Mouse (Mus musculus) cerebellum, postnatal 4 days (tissue): ENCODE data around the gene Slc35f3.
A peak's percentile ranks its signal among the peaks of the same experiment; 100 is the strongest.

Experiments used
- DNase-seq, 2 experiments: peaks; one replicate each; pipeline ENCODE4 v3.0.0; 2022; ENCODE audit warnings: low spot score in 2 of 2, mixed read lengths in 1 of 2

Slc35f3 gene

DNA sequence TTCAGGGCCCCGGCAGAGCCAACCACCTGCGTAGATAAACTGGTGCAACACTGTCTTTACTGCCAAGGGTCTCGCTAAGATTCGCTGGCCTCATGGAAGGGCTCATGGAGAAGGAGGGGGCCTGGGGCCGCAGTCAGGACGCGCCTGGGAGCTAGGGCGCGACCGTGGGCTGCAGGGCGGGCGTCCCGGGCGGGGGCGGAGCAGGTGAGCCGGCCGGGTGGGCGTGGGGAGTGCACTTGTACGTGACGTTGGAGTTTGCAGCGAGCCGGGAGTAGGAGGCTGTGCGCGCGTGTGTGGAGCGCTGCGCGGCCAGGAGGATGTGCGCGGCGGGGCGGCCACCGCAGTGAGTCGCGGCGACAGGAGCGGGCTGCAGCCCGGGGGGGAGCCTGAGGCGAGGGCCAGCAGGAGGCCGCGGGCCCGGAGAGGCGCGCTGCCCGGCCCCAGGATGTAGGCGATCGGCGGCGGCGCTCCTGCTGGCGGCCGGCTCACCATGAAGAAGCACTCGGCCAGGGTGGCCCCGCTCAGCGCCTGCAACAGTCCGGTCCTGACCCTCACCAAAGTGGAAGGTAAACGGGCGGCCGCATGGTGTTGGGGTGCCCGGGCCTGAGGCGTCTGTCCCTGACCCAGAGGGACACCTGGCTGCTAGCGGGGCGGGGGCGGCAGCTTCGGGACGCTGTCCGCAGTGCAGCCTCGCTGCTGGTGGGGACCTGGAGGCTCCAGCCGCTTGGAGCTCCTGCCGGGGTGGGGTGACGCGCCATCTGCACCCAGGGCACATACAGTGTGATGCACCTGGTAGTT lies at the start of gene Slc35f3:
TSS of gene Slc35f3 (plus strand) at position 263 of the 798 bp plus-strand sequence.
- DNase-seq: peak in 1 of 2 experiments; percentile 28

DNA sequence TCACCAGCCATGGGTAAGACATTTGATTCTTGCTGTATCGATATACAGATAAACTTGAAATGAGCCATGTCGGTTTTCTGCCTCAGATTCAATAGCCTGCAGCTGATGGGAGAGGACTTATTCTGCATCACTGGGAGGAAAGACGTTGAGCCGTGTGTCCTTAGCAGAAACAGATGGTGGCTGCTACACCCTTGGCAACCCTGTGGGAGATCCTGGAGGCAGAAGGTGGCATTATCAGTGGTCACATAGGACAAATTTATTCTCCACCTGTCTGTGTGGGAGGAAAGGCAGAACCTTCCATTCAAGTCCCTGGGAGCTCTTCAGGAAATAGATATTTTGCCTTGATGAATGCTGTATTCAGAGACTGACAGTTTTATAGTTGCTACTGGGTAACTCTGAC lies 47.9 kb upstream of the Slc35f3 start:
- no peak for DNase-seq

DNA sequence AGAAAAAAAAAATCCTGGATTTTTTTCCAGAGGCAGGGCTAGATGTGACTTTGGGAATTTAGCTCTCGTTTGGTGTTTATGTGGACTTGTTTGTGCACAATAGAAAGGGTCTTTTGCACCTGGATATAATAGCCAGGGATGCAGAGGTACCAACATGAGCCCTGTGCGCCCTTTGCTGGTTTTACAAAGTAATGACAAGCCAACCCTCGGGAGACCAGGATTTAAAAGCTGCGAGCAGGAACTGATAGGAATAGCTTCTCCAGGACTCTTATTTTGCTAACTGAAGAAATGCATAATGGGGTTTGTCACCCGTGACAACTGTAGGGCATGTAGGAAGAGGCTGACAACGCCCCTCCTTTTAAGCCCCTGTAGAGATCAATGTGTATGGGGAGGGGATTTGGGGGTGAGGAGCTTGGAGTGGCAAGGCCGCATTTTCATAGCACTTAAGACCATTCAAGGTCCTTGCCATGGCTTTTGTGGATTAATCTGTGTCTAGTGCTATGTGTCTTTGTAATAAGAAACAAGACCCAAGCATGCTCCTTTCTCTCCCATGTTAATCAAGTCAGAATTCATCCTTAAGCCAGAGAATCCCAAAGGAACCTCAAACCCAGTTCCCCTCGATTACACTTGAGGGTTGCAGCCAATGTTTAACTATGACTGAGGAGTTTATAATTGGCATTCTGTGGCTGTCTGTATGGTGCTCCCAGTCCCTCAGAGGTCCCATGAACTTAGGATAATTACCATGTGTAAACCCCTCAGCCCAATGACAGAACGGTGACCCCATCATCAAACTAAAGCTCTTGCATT lies 41.6 kb upstream of the Slc35f3 start:
- peak in 1 of 2 experiments; percentile 12 for DNase-seq

DNA sequence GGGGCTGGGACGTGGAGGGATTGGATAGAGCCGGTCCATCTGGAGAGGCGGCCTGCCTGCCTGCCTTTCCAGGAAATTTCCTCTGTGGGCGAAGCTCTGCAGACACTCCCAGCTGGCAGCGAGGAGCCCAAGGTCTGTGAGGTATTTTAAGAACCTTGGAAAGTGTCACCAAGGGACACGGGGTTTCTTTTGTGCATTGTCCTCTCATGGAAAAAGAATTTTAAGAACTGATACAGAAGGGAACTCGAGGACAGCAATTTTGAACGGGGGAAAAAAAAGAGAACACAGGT lies 41.0 kb upstream of the Slc35f3 start:
- no peak for DNase-seq

DNA sequence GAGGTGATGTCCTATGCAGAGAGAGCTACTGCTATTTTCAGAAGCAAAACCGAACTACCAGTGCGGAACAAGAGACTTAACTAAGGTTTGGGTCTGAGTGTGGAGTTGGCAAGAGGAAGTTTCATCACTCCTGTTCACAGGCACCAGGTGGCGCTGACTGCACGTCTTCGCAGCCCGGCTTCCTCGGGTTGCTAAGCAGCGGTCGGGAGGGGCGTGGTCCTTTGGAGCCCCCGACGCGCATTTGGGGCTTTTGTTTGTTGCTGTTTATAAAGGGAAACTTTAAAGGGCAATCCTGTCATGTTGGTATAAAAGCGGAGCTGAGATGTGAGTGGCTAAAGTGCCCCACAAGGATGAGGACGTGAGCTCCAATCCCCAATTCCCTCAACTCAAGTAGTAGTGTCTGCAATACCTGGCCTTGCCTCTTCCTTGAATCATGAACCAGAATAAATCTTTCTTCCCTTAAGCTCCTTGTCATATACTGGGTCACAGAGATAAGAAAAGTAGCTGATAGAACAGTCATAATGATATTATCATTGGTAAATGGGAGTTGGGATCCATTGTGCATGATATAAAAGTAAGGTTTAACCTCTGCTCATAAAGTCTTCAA lies 40.1 kb upstream of the Slc35f3 start:
- peak; percentile 75 to 82 for DNase-seq

DNA sequence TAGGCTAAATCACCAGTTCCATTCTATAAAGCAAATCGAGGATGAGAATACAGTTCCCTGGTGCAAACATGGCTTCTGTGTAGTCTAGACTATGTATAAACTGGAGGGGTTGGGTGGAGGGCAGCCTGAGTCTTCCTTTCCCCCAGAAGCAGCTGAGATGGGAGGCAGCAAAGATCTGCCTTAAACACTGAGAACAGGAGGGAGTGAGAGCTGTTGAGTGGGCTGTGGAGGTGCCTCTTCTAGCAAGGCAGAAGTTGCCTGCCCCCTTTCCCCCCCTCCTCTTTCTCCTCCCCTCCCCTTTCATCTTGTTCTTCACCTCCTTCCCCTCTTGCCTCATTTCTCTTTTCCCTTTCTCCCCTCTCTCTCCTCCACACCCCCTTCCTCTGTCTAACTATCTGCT lies 33.2 kb upstream of the Slc35f3 start:
- DNase-seq: no peak

DNA sequence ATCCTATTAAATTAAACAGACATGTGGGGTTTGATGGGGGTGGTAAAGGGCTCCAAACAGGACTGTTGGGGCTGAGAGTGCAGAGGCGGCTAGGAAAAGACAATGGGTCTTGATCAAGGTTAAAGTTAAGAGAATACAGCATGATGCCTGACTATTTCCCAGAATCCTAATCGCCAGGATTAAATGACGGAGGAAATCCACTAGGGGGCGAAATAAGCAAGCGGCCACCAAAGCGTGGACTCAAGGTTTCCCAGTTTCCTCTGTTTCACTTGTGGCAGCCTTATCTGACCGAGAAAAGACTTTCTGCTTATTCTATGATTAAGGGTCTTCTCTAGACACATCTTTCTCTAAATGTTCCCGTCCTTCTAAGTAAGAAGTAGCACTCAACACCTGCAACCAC lies 31.2 kb upstream of the Slc35f3 start:
- DNase-seq: peak in 1 of 2 experiments; percentile 22

DNA sequence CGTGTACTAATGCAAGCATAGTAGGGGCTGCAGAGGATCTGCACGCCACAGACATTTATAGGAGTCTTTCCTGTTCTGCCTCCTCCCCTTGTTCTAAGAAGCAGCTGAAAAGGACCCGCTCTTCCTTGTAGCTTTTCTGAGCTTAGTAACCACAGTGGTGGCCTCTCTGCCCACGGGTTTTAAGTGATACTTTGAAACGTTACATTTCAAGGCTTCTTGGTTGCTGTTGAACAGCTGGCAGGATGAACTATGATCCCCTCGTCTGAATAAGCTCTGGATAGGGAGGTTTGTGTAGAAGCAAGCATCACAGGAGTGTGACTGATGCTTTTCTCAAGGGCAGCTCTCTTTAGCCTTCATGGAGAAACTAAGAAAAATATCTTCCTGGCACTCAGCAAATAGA lies 28.6 kb upstream of the Slc35f3 start:
- no peak for DNase-seq

DNA sequence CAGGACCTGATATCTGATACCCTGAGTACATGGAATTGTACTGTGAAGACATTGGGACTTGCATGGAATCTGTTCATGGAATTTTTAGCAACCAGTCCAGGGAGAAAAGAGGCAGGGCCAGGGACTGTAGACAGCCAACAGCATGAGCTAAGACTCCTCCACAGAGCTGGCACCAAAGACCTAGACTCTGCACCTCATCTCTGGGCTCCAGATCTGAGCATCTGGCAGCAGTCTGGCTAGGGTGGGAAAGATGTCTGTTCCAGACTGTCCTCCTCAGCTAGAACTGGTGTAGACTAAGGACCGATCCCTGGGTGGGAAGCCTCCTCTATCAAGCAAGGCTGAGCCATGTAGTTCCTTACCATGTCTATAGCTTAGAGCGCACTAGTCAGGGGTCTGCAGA lies 25.9 kb upstream of the Slc35f3 start:
- DNase-seq: no peak

DNA sequence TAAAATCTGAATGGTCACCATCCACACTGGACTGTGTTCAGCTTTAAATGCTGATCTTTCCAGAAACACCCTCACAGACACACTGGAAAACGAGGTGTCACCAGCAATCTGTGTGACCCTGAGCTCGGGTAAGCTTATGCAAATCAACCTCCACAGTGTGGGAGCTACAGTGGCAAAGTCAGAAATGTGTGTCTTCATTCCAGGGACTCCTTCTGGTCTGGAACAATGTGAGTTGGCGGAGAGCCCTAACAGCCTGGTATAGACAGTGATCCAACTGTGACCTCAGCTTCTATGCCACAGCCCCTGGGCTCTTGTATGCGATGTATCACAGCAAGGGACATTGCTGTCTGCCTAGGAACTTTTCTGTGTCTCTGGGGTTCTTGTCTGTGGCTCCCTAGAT lies 25.3 kb upstream of the Slc35f3 start:
- DNase-seq: no peak

DNA sequence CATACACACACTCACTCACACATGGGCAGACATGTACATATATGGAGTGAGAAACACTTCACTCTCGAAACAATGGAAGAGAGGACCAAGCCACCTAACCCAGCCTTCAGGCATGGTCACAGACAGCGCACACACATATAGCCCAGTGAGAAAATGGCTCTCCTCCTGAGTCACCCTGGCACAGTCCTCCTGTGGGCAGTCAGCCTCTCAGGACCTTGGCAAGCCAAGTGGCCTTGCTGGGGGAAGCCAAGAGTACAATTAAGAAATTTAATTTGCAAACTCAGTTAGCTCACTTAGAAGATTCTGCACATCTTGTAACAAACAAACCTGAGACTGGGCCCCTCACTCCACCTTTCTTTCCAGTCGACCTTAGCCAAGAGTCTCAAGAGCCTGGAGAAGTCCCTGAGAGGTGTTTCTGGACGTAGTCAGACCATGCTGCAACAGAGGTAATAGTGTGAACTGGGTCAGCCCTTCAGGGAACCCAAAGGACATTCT lies 23.4 kb upstream of the Slc35f3 start:
- no peak for DNase-seq

DNA sequence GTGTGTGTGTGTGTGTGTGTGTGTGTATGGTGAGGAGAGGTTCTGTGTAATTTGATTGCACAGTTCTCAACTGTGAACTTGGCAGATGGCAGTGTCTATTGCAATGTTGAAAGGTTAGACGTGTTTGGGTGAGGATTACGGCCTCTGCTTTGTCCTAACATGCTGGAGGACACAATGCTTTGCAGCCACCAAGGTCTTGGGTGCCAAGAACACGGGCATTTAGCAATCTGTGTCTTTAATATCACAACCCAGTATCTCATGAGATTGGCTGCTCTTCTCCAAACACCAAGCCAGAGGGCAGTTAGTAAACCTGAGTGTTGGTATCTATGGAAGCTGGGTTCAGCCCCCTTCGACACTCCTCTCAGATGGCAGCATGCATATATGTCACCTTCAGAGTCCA lies 22.5 kb upstream of the Slc35f3 start:
- DNase-seq: no peak

DNA sequence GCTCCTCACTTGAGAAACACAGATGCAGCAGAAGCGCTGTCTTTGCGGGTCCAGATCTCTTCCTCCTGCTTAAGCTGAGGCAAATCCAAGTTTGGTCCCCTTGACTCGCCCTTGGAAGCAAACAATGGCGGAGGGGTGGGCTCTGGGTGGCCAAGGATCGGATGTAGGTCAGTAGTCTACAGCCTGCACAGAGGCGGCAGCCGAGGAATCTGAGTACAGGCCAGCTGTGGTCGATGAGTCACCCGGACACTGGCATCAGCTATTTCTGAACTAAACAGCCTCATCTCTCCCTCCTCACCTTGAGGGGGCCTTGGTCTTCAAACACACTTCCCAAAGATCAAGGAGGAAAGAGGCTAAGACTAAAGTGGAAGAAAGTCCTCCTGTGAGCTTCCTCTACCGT lies 6.4 kb upstream of the Slc35f3 start:
- no peak for DNase-seq

DNA sequence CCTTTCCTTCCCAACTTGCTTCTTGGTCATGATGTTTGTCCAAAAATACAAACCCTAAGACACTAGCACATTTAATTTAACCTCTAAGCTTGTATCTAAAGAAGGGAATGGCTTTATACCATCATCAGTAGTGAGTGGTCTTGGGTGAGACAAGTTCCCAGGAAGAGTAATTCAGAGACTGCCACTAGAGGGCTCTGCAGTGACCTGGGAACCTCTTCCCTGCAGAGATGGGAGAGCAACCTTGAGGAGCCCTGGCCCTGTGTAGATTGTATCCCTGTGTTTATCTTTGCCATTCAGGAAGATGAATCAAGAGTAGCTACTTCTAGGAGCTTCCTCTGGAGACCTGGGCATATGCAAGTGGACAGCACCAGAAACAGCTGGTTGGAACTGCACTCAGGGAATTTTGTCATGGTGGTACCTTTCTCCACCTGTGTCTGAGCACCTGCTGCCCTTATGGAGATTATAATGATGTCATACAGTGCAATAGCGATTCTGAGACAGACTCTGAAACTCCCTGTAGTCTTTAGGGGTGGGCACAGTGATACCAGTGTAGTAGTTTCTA lies 993 bp upstream of the Slc35f3 start:
- DNase-seq: peak in 1 of 2 experiments; percentile 50

DNA sequence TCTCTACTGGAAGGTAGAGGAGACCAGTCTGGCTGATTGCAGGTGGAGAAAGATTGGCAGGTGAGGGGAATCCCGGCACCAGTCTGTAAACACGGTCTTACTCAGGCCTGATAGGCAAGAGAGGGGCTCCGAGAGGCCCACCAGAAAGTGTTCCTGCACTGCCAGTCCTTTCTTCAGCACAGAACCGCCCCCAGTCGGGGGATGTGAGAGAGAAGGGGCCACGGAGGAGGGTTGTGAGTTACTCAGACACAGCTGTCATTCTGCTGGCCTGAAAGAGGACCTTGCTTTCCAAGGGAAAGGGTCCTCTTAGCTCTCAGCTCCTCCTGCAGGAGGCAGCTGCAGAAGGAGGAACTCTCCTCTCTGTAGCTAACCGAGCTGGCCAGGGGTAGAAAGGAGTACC lies 975 bp downstream of the Slc35f3 start:
- no peak for DNase-seq

DNA sequence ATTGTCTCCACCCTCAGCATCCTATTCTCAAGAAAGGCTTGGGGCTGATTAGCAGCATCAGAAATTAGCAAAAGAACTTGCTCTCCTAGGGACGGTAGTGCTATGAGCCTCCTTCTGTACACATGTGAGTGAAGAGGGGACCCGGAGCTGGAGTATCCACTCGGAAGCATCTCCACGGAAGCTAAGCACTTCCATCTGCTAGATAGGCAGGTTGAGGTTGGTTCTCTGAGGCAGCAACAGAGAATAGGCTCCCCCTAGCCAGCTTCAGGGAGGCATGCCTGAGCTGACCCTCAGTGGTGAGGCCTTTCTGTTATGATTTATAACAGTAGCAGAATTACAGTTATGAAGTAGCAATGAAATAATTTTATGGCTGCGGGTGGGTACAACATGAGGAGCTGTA lies 2.0 kb downstream of the Slc35f3 start:
- no peak for DNase-seq

DNA sequence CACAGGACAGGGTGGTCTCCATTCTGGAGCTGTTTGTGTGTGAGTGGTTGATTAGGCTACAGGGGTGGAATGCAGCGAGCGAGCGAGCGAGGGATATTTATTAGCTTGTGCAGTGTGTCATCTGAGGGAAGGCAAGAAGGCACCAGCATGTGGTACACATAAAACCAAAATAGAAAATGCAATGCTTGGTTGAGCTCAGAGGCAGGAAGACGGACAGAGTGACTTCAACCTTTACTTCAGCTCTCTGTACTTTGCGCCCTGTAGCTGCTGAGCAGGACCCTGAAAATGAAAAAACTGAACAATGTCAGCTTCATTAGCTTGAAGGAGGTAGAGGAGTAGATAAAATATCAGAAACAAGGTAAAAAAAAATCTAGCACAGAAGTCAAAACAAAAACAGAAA lies 3.2 kb downstream of the Slc35f3 start:
- no peak for DNase-seq

DNA sequence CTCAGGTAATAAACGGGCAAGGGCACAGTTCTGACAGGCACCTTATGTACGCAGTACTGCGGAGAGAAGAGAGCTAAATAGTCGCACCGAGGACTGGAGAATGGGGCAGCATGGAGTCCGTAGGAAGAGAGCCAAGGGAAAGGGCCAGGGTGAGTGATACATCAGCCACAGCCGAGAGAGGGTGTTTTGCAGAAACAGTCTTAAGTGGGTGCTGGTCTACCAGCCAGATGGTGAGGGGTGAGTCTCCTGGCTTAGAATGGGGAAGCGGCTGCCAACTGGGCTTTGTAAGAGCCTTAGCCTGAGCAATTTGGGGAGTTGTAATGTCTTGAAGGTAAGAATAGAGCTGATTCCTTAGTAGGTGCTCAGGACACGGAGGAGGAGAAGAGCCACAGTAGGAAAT lies 8.8 kb downstream of the Slc35f3 start:
- DNase-seq: no peak

DNA sequence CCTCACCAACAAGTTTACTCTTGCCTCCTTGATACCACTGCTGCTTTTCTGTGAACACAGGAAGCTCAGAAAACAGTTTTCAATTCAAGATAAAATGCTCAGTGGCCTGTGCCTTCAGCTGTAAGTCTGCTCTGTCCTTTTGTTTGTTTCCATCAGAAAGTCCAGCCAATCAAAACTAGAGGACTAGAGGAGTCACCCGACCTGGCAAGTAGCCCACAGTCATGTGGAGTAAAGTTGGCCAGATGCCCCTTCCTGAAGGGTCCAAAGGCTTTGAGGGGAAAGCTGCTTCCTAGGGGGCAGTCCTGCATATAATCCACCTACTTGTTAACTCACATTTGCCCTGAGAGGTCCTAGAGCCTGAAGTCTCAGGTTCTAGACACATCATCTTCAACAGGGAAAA lies 10.7 kb downstream of the Slc35f3 start:
- DNase-seq: peak in 1 of 2 experiments; percentile 77

DNA sequence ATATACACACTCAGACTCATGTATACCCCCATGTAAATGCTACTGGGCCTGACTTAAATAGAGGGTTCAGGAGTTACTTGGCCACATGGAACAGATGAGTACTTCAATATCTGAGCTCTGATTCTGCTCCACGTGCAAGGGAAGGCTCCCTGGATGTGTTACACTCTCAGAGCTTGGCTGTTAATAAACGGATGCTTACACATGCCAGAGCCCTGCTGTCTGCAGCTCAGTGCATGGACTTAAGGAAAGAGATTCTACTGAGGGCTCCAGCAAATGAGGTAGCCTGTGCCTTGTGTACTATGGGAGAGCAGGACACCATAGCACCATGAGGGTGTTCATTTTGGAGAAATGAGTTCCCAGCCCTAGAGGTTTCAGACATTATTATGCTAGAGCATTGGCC lies 26.6 kb downstream of the Slc35f3 start:
- DNase-seq: no peak

DNA sequence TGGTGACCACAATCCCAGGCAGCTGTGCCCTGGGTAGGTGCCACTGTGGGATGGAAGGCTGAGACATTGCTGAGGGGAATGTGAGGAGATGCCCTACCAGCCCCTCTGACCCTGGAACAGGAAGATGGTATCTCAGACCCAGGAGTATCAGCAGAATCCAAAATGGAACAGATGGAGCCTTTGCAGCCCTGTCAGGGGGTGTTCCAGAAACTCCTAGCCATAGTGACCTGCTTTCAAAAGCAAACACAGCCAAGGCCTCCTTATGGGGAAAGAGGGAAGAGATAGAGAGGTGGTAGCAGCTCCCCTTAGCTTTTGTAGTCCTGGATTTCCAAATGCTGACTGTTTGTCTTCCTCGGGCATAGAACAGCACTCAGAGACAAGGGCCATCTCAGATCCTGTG lies 27.8 kb downstream of the Slc35f3 start:
- no peak for DNase-seq

DNA sequence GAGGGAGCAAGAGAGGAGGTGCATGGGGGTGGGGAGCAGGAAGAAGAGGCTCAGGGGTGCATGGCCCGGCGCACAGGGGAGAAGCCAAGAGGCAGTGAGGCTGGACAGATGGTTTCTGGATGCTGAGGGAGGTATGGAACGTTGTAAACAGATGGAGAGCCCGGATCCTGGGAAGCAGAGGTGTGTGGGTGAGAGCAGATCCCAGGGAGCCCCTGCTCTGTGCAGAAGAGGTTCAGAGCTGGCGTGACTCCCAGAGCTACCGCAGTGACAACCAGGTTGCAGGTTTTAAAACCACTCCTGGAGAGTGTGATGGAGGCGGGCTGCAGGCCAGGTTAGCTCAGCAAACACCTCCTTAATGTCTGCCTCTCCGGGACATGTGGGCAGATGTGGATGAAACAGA lies 28.4 kb downstream of the Slc35f3 start:
- no peak for DNase-seq
